Mouse (Mus musculus) forebrain, embryonic 14.5 days (tissue): ENCODE results near the gene 1700003E16Rik. TPM values are rescaled to one million over a fixed set of nuclear protein-coding genes. Genes with fewer than 3 reads are reported as not detected.

Experiments
- ATAC-seq: fragments of 200-750 bp; cut with Nextera tagmentation; 2 replicates; pipeline ENCODE4 v1.8.0; 2017; ENCODE audit warnings: mild to moderate bottlenecking, moderate library complexity
- DNase-seq: peaks from one replicate; pipeline ENCODE4 v3.0.0-alpha.2; 2015; ENCODE audit warnings: low spot score
- H3K27ac ChIP-seq: fragments of 300-500 bp; sonication (generic); 2 replicates; pipeline ENCODE4 v1.5.1; 2014; ENCODE audit warnings: low read depth, mild to moderate bottlenecking, control low read depth, low read length, moderate library complexity
- H3K27me3 ChIP-seq: fragments of 300-500 bp; sonication (generic); replicated peaks from 2 replicates; pipeline ENCODE4 v1.6.1; 2014; ENCODE audit warnings: low read length, control low read depth, mixed read lengths; ENCODE audit not compliant: control insufficient read depth, insufficient read depth
- H3K36me3 ChIP-seq: fragments of 300-500 bp; sonication (generic); 2 replicates; pipeline ENCODE4 v1.6.1; 2014; ENCODE audit warnings: low read length, control low read depth; ENCODE audit not compliant: control insufficient read depth, insufficient read depth
- H3K4me1 ChIP-seq: fragments of 300-500 bp; sonication (generic); 2 replicates; pipeline ENCODE4 v1.6.1; 2014; ENCODE audit warnings: antibody characterized with exemption, low read length, control low read depth; ENCODE audit not compliant: control insufficient read depth, insufficient read depth
- H3K4me2 ChIP-seq: fragments of 300-500 bp; sonication (generic); 2 replicates; pipeline ENCODE4 v1.6.1; 2014; ENCODE audit warnings: mild to moderate bottlenecking, control low read depth, low read length
- H3K4me3 ChIP-seq: fragments of 300-500 bp; sonication (generic); 2 replicates; pipeline ENCODE4 v1.5.1; 2014; ENCODE audit warnings: low read depth, low read length, control low read depth
- H3K9ac ChIP-seq: fragments of 300-500 bp; sonication (generic); 2 replicates; pipeline ENCODE4 v1.6.1; 2014; ENCODE audit warnings: mild to moderate bottlenecking, low read length, control low read depth, moderate library complexity
- H3K9me3 ChIP-seq: fragments of 300-500 bp; sonication (generic); replicated peaks from 2 replicates; pipeline ENCODE4 v1.6.1; 2016; ENCODE audit warnings: low read length, control low read depth, mixed read lengths; ENCODE audit not compliant: control insufficient read depth
- WGBS: fragments of 180-500 bp; shearing (Covaris S2); extraction: QIAGEN DNeasy Blood & Tissue Kit; methylation state at CpG from one replicate; pipeline ENCODE4 v1.1.7; 2014; 5-methylcytosine and 5-hydroxymethylcytosine counted together
- polyA plus RNA-seq: library from polyadenylated mRNA; unstranded; fragments of >200 nt; fragmentation: Nextera tagmentation; extraction: Ambion mirVana; gene quantifications from 2 replicates; pipeline ENCODE4 v1.2.1, GENCODE M21; 2014

1700003E16Rik gene
- polyA plus RNA-seq, 1 experiment from 2014 or later, result 5.8 TPM

DNA sequence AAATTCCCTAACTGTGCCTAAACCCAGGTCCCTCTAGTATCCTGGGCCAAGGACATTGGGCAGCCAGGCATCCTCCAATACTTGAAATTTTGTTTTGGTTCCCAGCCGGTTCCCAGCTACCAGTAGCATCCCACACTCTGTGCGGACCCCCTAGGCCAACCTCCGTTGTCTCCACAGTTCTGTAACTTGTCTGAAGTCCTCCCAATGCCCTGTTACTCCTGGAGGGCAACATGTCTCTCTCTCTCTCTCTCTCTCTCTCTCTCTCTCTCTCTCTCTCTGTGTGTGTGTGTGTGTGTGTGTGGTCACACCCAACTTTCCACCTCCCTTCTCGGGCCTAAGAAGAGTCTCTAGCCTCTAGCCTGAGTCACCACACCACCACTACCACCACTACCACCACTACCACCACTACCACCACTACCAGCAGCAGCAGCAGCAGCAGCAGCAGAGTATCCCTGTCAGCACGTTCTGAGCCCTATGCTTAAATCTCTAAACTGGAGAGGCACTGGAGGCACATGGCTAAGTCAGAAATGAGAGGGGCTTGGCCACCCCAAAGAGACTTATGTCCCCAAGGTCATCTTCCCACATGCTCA, 19.8 kb upstream of the 1700003E16Rik start:
- Histone ChIP-seq H3K4me1 (peaks cover 12% of the 10 kb centered on the region), H3K4me2 (peak overlapping the region; percentile 67), H3K36me3 (no peaks in the 10 kb centered on the region), H3K27me3 (peaks cover 8% of the 10 kb centered on the region; the same call in 1 of the 2 replicates), H3K27ac (peak overlapping the region; percentile 80; the same call in 1 of the 2 replicates), H3K4me3 (peak overlapping the region; percentile 33; the same call in 1 of the 2 replicates), H3K9ac (peak overlapping the region; percentile 67; the same call in 1 of the 2 replicates), H3K9me3 (no peaks in the 10 kb centered on the region)
- ATAC-seq, result no peak
- 24% methylated on average over 5 of the region's 5 CpGs for WGBS
- no peak for DNase-seq

DNA sequence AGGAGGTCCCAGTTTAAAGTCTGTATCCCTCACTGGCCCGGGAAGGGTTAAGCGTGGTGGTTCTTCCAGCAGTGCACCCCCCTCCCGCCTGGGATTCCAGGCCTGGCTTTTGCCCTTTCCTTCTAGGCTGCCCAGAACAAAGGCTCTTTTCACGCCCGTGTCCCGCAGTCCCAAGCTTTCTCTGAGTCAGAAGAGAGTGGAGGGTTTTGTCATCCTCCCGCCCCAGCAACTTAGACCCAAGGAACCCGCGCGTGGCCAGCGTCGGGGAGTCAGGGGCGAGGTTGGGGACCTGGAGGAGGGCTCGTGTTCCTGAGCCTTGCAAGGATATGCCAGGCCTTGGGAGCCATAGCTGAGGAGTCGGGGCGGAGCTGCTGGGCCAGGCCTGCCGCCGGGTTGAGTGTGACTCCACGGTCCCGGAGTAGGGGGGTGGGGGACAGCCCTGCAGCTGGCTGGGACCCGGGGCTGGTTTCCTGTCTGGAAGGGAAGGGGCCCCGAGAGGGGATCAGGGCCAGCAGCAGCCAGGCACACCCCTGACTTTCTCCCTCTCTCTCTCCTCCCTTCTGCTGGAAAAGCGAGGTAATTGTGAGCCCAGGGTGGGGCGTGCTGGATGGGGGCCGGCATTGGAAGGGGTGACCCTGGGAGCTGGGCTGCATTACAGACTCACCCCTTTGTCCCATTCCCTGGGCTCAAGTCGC, 19.2 kb upstream of the 1700003E16Rik start:
- Histone ChIP-seq H3K36me3 (no peaks in the 10 kb centered on the region), H3K9me3 (no peaks in the 10 kb centered on the region), H3K27me3 (peaks cover 12% of the 10 kb centered on the region; the same call in 1 of the 2 replicates), H3K4me2 (peak overlapping the region; percentile 67), H3K4me1 (peaks cover 14% of the 10 kb centered on the region), H3K9ac (peak overlapping the region; percentile 67), H3K4me3 (peak overlapping the region; percentile 33), H3K27ac (peak overlapping the region; percentile 80)
- peak; percentile 77 for ATAC-seq
- peak; percentile 47 for DNase-seq
- under 1% methylated on average over 22 of the region's 26 CpGs for WGBS

DNA sequence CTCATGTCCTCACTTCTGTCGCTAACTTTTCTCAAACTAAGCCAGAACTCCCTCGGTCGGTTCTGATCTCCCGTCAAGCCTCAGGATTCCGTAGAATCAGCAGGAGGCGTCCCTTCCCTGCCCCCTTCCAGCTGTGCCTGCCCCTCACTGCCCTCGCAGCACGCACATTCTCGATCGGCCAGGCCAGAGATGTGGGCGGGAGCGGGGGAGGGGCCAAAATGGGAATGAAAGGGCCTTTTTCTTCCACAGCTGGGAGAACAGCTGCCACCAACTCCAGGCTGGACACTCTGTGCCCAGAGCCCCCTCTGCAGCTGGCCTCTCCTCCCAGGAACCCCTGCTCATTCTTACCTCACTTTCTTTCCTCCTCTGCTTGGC, 18.6 kb upstream of the 1700003E16Rik start:
- ATAC-seq, result peak; percentile 43
- peak overlapping the region; percentile 67 for H3K9ac ChIP-seq
- H3K4me2 ChIP-seq, result peak overlapping the region; percentile 67
- peaks cover 12% of the 10 kb centered on the region; the same call in 1 of the 2 replicates for H3K27me3 ChIP-seq
- peaks cover 19% of the 10 kb centered on the region for H3K4me1 ChIP-seq
- peak overlapping the region; percentile 33 for H3K4me3 ChIP-seq
- no peaks in the 10 kb centered on the region for H3K36me3 ChIP-seq
- peak; percentile 55 for DNase-seq
- WGBS, result 2% methylated on average over 12 of the region's 12 CpGs
- peak overlapping the region; percentile 80 for H3K27ac ChIP-seq
- H3K9me3 ChIP-seq, result no peaks in the 10 kb centered on the region

DNA sequence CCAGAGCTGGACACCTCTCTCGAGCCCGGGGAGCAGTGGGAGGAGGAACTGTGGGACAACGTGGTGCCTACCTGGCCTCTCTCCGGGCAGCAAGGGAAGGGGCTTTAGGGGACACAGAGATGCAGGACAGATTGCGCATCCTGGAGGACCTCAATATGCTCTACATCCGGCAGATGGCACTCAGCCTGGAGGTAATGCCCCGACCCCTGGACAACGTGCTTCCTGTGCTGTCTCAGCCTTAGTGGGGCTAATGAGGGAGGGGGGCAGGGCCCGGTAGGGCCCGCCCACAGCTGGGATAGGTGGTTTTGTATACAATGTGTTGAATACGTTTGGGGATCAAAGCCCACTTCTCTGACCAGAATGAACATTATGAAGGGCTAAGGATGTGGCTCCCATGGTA, 18.1 kb upstream of the 1700003E16Rik start:
- under 1% methylated on average over 11 of the region's 11 CpGs for WGBS
- Histone ChIP-seq H3K27me3 (peaks cover 12% of the 10 kb centered on the region; the same call in 1 of the 2 replicates), H3K9me3 (no peaks in the 10 kb centered on the region), H3K36me3 (no peaks in the 10 kb centered on the region), H3K9ac (peak overlapping the region; percentile 67; the same call in 1 of the 2 replicates), H3K4me2 (peak overlapping the region; percentile 67), H3K4me3 (peak overlapping the region; percentile 33), H3K27ac (peak overlapping the region; percentile 80; the same call in 1 of the 2 replicates), H3K4me1 (peaks cover 19% of the 10 kb centered on the region)
- DNase-seq (no peak), ATAC-seq (peak; percentile 27; the same call in 1 of the 2 replicates)

DNA sequence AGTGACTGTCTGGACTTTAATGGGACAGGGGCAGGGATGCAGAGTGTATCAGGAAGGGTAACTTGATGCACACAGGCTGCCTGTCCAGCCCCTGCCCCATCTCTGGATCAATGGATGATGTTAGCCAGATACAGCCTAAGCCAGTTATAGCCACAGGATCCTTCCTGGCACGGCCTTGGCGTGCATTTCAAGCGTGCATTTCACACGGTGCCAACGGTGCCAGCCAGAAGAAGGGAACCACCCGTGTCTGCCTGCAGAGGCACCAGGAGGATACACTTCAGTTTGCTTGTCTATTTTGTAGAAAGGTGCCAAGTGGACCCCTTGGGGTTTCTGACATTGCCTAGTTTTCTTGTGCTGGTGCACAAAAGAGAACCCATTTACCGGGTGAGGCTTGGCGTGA, 16.2 kb upstream of the 1700003E16Rik start:
- H3K9ac ChIP-seq, result no peak overlapping the region
- WGBS, result 88% methylated on average over 8 of the region's 8 CpGs

DNA sequence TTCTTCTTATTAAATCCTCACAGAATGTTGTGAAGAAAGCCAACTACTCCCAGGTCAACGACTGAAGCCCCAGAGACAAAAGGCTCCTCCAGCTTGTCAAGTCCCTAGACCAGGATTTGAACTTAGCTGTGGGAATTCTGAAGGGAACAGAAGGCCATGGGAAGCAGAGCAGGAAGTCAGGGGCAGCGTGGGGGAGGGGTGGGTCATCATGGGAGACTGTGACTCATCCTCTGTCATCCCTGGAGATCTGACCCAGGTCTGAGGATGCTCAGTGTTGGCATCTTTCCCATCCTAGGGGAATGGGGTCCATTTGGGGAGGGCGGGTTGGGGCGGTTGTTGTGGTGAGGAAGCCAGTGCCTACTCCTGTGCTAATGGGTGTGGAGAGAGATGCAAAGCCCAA, 14.6 kb upstream of the 1700003E16Rik start:
- WGBS, result 24% methylated on average over 4 of the region's 4 CpGs
- H3K9me3 ChIP-seq, result no peaks in the 10 kb centered on the region
- ATAC-seq (no peak), DNase-seq (no peak)
- 0 out of 2 replicates have a peak, but pooled peaks cover 10% of the 10 kb centered on the region for H3K27me3 ChIP-seq
- H3K36me3 ChIP-seq, result no peaks in the 10 kb centered on the region
- H3K27ac ChIP-seq, result no peak overlapping the region
- H3K4me3 ChIP-seq, result no peak overlapping the region
- H3K4me1 ChIP-seq, result peaks cover 18% of the 10 kb centered on the region
- peak overlapping the region; percentile 64; the same call in 1 of the 2 replicates for H3K9ac ChIP-seq
- H3K4me2 ChIP-seq, result peak overlapping the region; percentile 61; the same call in 1 of the 2 replicates

More for the DNA sequence above, 16.2 kb upstream of the 1700003E16Rik start:
- ATAC-seq, result no peak
- Histone ChIP-seq H3K27ac (no peak overlapping the region), H3K4me3 (no peak overlapping the region), H3K36me3 (no peaks in the 10 kb centered on the region), H3K27me3 (peaks cover 12% of the 10 kb centered on the region; the same call in 1 of the 2 replicates), H3K4me2 (no peak overlapping the region), H3K9me3 (no peaks in the 10 kb centered on the region), H3K4me1 (peaks cover 19% of the 10 kb centered on the region)
- DNase-seq, result no peak

DNA sequence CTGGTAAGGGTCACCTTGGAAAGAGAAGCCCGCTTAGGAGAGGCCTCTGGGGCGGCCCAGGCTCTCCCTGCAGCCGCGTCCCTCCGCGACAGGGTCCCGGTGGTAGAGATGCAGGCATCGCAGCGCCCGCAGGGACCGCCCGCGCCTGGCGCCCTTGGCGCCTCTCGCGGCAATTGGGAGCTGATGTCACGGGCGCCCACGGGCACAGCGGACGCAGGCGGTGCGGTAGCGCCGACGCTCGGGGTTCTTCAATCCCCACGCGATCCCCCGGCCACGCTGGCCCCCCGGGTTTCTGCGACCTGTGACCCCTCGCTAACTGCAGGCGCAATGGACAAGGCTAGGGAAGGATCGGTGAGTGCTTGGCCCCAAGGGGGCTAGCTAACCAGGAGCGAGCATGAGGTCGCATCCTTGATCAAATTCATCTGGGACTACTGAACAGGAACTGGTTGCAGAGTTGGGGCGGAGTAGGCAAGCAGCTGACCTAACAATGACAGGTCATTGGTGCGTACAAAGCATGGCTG, 13.9 kb upstream of the 1700003E16Rik start:
- Histone ChIP-seq H3K9me3 (no peaks in the 10 kb centered on the region), H3K27ac (no peak overlapping the region), H3K4me3 (peak overlapping the region; percentile 27), H3K4me1 (peaks cover 12% of the 10 kb centered on the region), H3K27me3 (0 out of 2 replicates have a peak, but pooled peaks cover 6% of the 10 kb centered on the region), H3K9ac (peak overlapping the region; percentile 64), H3K36me3 (no peaks in the 10 kb centered on the region), H3K4me2 (peak overlapping the region; percentile 61)
- no peak for DNase-seq
- WGBS, result 3% methylated on average over 41 of the region's 41 CpGs
- no peak for ATAC-seq

DNA sequence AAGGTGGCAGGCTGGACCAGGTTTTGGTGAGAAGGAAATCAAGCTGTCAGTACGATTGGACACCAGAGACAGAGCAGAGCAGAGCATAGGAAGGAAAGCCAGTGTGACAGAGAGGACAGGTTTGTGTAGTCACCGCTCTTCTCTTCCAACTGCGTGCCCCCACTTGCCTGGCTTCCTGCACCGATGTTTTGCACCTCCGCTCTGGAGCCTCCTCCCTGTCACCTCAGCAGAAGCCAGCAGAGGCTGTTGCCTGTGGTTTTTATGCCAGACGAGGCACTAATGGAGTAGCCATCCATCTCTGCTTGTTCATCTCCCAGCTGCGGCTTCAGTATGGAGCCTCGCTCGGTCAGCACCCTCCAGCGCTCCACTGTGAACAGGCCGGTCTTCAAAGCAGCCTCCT, 13.3 kb upstream of the 1700003E16Rik start:
- no peak for ATAC-seq
- H3K4me1 ChIP-seq, result peaks cover 9% of the 10 kb centered on the region; the same call in 1 of the 2 replicates
- no peak for DNase-seq
- no peak overlapping the region for H3K27ac ChIP-seq
- WGBS, result 54% methylated on average over 11 of the region's 11 CpGs
- no peaks in the 10 kb centered on the region for H3K9me3 ChIP-seq
- no peak overlapping the region for H3K9ac ChIP-seq
- H3K27me3 ChIP-seq, result 0 out of 2 replicates have a peak, but pooled peaks cover 6% of the 10 kb centered on the region
- no peak overlapping the region for H3K4me2 ChIP-seq
- no peak overlapping the region for H3K4me3 ChIP-seq
- no peaks in the 10 kb centered on the region for H3K36me3 ChIP-seq
